Mouse (Mus musculus): Measurements from ENCODE around the gene Noc4l. TPM values are rescaled to one million over a fixed set of nuclear protein-coding genes. Genes with fewer than 3 reads are reported as not detected.

Gene Noc4l
- polyA plus RNA-seq, 1 experiment from 2014 or later, result 19.6 TPM

DNA sequence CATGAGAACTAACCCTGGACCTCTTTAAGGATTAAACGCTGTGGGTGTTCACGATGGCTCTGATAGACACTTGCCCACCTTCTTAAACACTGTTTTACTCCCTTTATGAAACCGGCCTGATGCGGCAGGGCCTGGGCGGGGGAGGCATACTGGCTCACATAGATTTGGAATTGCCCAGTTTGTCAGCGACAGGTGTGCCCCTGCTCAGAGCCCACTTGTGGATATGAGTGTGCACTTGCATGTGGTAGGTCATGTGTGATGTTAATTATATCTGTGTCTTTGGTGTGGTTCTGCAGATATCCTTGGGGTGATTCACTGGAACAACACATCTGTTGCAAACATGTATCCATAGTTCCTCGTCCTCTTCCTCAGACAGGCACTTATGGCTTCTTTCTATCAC lies 42.7 kb downstream of the Noc4l start:
- H3K9ac ChIP-seq (replicated peaks), result no peak overlapping the region
- ATAC-seq (no peak), DNase-seq (no peak)
- H3K4me3 ChIP-seq (ENCODE audit: low read depth, low read length), result no peak overlapping the region
- H3K4me1 ChIP-seq (ENCODE audit: insufficient read depth), result no peaks in the 10 kb centered on the region; the same call in 1 of the 2 replicates
- H3K9me3 ChIP-seq (ENCODE audit: low read length), result no peaks in the 10 kb centered on the region
- H3K36me3 ChIP-seq (replicated peaks; ENCODE audit: insufficient read depth, low read length), result no peaks in the 10 kb centered on the region
- TF ChIP-seq CTCF (IDR thresholded peaks at IDR 0.05; ENCODE audit: low read depth), result no peak
- no peak for TF ChIP-seq EP300 (IDR thresholded peaks at IDR 0.05; ENCODE audit: low read depth)
- no peak overlapping the region for H3K27ac ChIP-seq (ENCODE audit: low read depth)
- WGBS (ENCODE audit: insufficient replicate concordance), result 82% methylated on average over 7 of the region's 7 CpGs
- H3K27me3 ChIP-seq (ENCODE audit: insufficient read depth, low read length), result no peaks in the 10 kb centered on the region
- H3K4me2 ChIP-seq (ENCODE audit: low read depth, low read length), result no peak overlapping the region

DNA sequence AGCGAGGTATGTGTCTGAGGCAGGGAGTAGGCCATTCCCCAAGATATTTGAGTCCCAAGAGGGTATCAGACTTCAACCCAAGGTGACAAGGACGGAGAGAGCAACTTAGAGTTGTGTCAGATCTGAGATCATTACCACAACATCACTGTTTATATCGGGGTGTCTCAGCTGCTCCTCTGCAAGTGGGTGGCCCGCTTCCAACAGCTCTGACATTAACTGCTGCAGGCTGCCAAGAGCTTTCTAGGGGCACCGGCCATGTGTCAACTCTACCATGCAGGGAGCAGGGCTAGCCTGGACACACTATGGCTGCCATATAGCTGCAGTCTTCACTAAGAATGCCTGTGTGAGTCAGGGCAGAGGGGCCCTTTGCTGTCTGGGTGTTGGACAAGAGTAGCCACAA lies 43.3 kb downstream of the Noc4l start:
- 73% methylated on average over 5 of the region's 5 CpGs for WGBS (ENCODE audit: insufficient replicate concordance)
- Histone ChIP-seq H3K36me3 (replicated peaks; ENCODE audit: insufficient read depth, low read length) (no peaks in the 10 kb centered on the region), H3K27ac (ENCODE audit: low read depth) (no peak overlapping the region), H3K27me3 (ENCODE audit: insufficient read depth, low read length) (no peaks in the 10 kb centered on the region), H3K9ac (replicated peaks) (no peak overlapping the region), H3K4me1 (ENCODE audit: insufficient read depth) (no peaks in the 10 kb centered on the region; the same call in 1 of the 2 replicates), H3K9me3 (ENCODE audit: low read length) (no peaks in the 10 kb centered on the region), H3K4me2 (ENCODE audit: low read depth, low read length) (no peak overlapping the region), H3K4me3 (ENCODE audit: low read depth, low read length) (no peak overlapping the region)
- no peak for ATAC-seq
- DNase-seq, result no peak
- TF ChIP-seq EP300 (IDR thresholded peaks at IDR 0.05; ENCODE audit: low read depth) (no peak), CTCF (IDR thresholded peaks at IDR 0.05; ENCODE audit: low read depth) (no peak)

DNA sequence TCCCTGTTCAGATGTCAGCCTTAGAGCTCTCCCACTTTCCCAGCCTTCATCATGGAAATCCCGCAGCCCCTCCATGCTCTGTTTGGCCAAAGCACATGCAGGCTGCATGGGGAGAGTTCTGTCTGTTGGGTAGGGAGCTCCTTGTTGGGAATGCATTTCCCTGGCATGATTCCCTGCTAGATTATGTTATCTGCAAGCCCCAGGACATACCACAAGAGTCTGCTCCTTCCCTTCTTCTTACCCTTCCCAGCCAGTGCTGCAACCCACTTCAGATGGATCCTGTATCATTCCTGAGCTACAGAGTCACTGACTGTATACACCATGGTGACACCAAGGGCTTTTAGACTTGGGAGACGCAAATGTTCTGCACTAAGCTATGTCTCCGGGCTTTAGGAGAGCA lies 43.8 kb downstream of the Noc4l start:
- Histone ChIP-seq H3K27me3 (ENCODE audit: insufficient read depth, low read length) (no peaks in the 10 kb centered on the region), H3K27ac (ENCODE audit: low read depth) (no peak overlapping the region), H3K9me3 (ENCODE audit: low read length) (no peaks in the 10 kb centered on the region), H3K4me1 (ENCODE audit: insufficient read depth) (no peaks in the 10 kb centered on the region; the same call in 1 of the 2 replicates), H3K36me3 (replicated peaks; ENCODE audit: insufficient read depth, low read length) (no peaks in the 10 kb centered on the region), H3K4me2 (ENCODE audit: low read depth, low read length) (no peak overlapping the region), H3K9ac (replicated peaks) (no peak overlapping the region), H3K4me3 (ENCODE audit: low read depth, low read length) (no peak overlapping the region)
- WGBS (ENCODE audit: insufficient replicate concordance), result 77% methylated on average over 3 of the region's 3 CpGs
- DNase-seq (no peak), ATAC-seq (no peak)
- TF ChIP-seq EP300 (IDR thresholded peaks at IDR 0.05; ENCODE audit: low read depth) (no peak), CTCF (IDR thresholded peaks at IDR 0.05; ENCODE audit: low read depth) (no peak)

DNA sequence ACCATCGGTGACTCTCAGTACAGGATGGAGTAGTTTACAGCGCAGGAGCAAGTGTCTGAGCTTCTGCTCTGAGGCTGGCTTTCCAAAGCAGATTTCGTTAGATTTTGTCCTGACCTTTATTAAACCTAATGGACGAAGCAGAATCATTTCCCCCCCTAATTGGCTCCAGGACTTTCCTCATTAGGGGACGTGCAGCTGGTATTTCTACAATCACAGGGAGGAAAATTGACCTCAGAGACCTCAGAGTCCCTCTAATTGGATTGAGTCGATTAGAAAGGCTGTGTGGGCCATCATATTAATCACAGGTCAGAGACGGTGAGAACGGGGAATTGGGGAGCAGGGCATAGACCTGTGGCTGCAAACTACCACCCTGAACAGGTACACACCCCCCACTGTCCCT lies 44.3 kb downstream of the Noc4l start:
- H3K27ac ChIP-seq (ENCODE audit: low read depth), result no peak overlapping the region
- no peaks in the 10 kb centered on the region; the same call in 1 of the 2 replicates for H3K4me1 ChIP-seq (ENCODE audit: insufficient read depth)
- DNase-seq (no peak), ATAC-seq (no peak)
- H3K4me3 ChIP-seq (ENCODE audit: low read depth, low read length), result no peak overlapping the region
- no peaks in the 10 kb centered on the region for H3K9me3 ChIP-seq (ENCODE audit: low read length)
- H3K9ac ChIP-seq (replicated peaks), result no peak overlapping the region
- H3K27me3 ChIP-seq (ENCODE audit: insufficient read depth, low read length), result no peaks in the 10 kb centered on the region
- 66% methylated on average over 8 of the region's 8 CpGs for WGBS (ENCODE audit: insufficient replicate concordance)
- H3K36me3 ChIP-seq (replicated peaks; ENCODE audit: insufficient read depth, low read length), result no peaks in the 10 kb centered on the region
- no peak overlapping the region for H3K4me2 ChIP-seq (ENCODE audit: low read depth, low read length)
- no peak for TF ChIP-seq EP300 (IDR thresholded peaks at IDR 0.05; ENCODE audit: low read depth)
- no peak for TF ChIP-seq CTCF (IDR thresholded peaks at IDR 0.05; ENCODE audit: low read depth)

DNA sequence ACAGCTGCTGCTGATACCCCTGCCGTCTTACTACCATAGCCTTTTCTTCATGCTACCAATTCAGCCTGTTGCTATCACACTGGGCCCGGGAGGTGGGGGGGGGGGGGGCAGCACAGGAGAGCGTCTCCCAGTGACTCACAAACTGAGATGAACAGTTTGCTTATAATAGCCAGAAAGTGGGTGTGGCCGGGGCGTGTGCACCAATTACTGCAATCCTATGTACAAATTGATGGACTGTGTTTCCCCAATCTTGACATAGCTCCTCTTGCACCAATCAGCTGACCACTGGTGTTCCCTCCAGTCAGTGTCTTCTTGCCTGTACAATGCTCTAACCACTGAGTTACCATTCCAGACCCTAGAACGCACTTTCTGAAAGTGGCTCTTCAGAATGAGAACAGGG lies 44.9 kb downstream of the Noc4l start:
- Histone ChIP-seq H3K4me2 (ENCODE audit: low read depth, low read length) (no peak overlapping the region), H3K4me3 (ENCODE audit: low read depth, low read length) (no peak overlapping the region), H3K36me3 (replicated peaks; ENCODE audit: insufficient read depth, low read length) (no peaks in the 10 kb centered on the region), H3K9ac (replicated peaks) (no peak overlapping the region), H3K4me1 (ENCODE audit: insufficient read depth) (no peaks in the 10 kb centered on the region; the same call in 1 of the 2 replicates), H3K27me3 (ENCODE audit: insufficient read depth, low read length) (no peaks in the 10 kb centered on the region), H3K27ac (ENCODE audit: low read depth) (no peak overlapping the region), H3K9me3 (ENCODE audit: low read length) (no peaks in the 10 kb centered on the region)
- ATAC-seq (no peak), DNase-seq (no peak)
- WGBS (ENCODE audit: insufficient replicate concordance), result 58% methylated on average over 6 of the region's 6 CpGs
- TF ChIP-seq CTCF (IDR thresholded peaks at IDR 0.05; ENCODE audit: low read depth) (no peak), EP300 (IDR thresholded peaks at IDR 0.05; ENCODE audit: low read depth) (no peak)

DNA sequence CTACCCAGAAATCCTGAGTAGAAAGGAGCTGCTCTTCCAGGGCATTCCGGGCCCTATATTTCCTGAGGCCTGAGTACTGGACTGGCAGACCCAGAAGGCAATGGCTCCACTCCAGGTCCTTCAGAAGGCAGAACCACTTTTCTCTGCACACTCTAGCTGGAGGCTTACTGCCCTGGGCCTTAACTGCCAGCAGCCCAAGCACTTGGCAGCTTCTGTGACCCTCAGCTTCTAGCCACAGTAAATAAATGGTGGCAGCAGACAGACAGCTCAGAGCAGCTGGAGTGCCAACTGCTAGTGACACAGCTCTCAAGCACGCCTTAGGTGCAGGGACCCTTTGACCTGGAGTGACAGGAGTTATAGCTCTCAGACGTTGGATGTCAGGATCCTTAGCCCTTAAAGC lies 45.5 kb downstream of the Noc4l start:
- Histone ChIP-seq H3K4me3 (ENCODE audit: low read depth, low read length) (no peak overlapping the region), H3K27ac (ENCODE audit: low read depth) (no peak overlapping the region), H3K27me3 (ENCODE audit: insufficient read depth, low read length) (no peaks in the 10 kb centered on the region), H3K4me1 (ENCODE audit: insufficient read depth) (no peaks in the 10 kb centered on the region), H3K9me3 (ENCODE audit: low read length) (no peaks in the 10 kb centered on the region), H3K36me3 (replicated peaks; ENCODE audit: insufficient read depth, low read length) (no peaks in the 10 kb centered on the region), H3K9ac (replicated peaks) (no peak overlapping the region), H3K4me2 (ENCODE audit: low read depth, low read length) (no peak overlapping the region)
- no peak for DNase-seq
- WGBS (ENCODE audit: insufficient replicate concordance), result 71% methylated on average over 3 of the region's 3 CpGs
- TF ChIP-seq EP300 (IDR thresholded peaks at IDR 0.05; ENCODE audit: low read depth), result no peak
- TF ChIP-seq CTCF (IDR thresholded peaks at IDR 0.05; ENCODE audit: low read depth), result no peak
- no peak for ATAC-seq
